Mouse (Mus musculus) lung, postnatal 0 days (tissue): ENCODE results near the gene Slc25a19. TPM values are rescaled to one million over a fixed set of nuclear protein-coding genes. Genes with fewer than 3 reads are reported as not detected.
"Not testable (repeated sequence)": the region's sequence is repeated elsewhere in the genome, so short reads cannot be mapped to it uniquely, and the experiment has no call there.

Experiments used
- ATAC-seq: fragments of 200-750 bp; cut with Nextera tagmentation; 2 replicates; pipeline ENCODE4 v1.8.0; 2017; ENCODE audit warnings: moderate library complexity
- DNase-seq: peaks from one replicate; pipeline ENCODE4 v3.0.0-alpha.2; 2016; ENCODE audit warnings: low spot score
- H3K27ac ChIP-seq: fragments of 300-500 bp; sonication (generic); 2 replicates; pipeline ENCODE4 v1.5.1; 2014; ENCODE audit warnings: antibody characterized with exemption, mild to moderate bottlenecking, low read length, mixed read lengths
- H3K27me3 ChIP-seq: fragments of 300-500 bp; sonication (generic); replicated peaks from 2 replicates; pipeline ENCODE4 v1.6.1; 2014; ENCODE audit warnings: low read length, mixed read lengths; ENCODE audit not compliant: insufficient read depth
- H3K36me3 ChIP-seq: fragments of 300-500 bp; sonication (generic); 2 replicates; pipeline ENCODE4 v1.6.1; 2014; ENCODE audit warnings: low read length, mixed read lengths; ENCODE audit not compliant: insufficient read depth
- H3K4me1 ChIP-seq: fragments of 300-500 bp; sonication (generic); 2 replicates; pipeline ENCODE4 v1.6.1; 2014; ENCODE audit warnings: antibody characterized with exemption, low read depth, low read length, mixed read lengths; ENCODE audit not compliant: insufficient read depth
- H3K4me2 ChIP-seq: fragments of 300-500 bp; sonication (generic); replicated peaks from 2 replicates; pipeline ENCODE4 v1.6.1; 2014; ENCODE audit warnings: low read depth, mild to moderate bottlenecking, low read length, moderate library complexity, mixed read lengths
- H3K4me3 ChIP-seq: fragments of 300-500 bp; sonication (generic); 2 replicates; pipeline ENCODE4 v1.5.1; 2014; ENCODE audit warnings: low read depth, low read length
- H3K9ac ChIP-seq: fragments of 300-500 bp; sonication (generic); replicated peaks from 2 replicates; pipeline ENCODE4 v1.6.1; 2014; ENCODE audit warnings: low read depth, mild to moderate bottlenecking
- H3K9me3 ChIP-seq: fragments of 300-500 bp; sonication (generic); 2 replicates; pipeline ENCODE4 v1.6.1; 2016; ENCODE audit warnings: low read length, mixed read lengths
- CTCF ChIP-seq: IDR thresholded peaks from 2 replicates; pipeline ENCODE4 v1.5.1; 2016; ENCODE audit warnings: antibody characterized with exemption, mild to moderate bottlenecking
- EP300 ChIP-seq: IDR thresholded peaks from 2 replicates; pipeline ENCODE4 v1.6.1; 2016; ENCODE audit warnings: antibody characterized with exemption, mild to moderate bottlenecking, control low read depth
- WGBS: fragments of 180-500 bp; shearing (Covaris S2); extraction: QIAGEN DNeasy Blood & Tissue Kit; methylation state at CpG from one replicate; pipeline ENCODE4 v1.1.7; 2014; 5-methylcytosine and 5-hydroxymethylcytosine counted together
- polyA plus RNA-seq: library from polyadenylated mRNA; unstranded; fragments of >200 nt; fragmentation: Nextera tagmentation; extraction: Ambion mirVana; gene quantifications from 2 replicates; pipeline ENCODE4 v1.2.1, GENCODE M21; 2015

Gene Slc25a19
- polyA plus RNA-seq, 1 experiment from 2014 or later, result 18.9 TPM

DNA sequence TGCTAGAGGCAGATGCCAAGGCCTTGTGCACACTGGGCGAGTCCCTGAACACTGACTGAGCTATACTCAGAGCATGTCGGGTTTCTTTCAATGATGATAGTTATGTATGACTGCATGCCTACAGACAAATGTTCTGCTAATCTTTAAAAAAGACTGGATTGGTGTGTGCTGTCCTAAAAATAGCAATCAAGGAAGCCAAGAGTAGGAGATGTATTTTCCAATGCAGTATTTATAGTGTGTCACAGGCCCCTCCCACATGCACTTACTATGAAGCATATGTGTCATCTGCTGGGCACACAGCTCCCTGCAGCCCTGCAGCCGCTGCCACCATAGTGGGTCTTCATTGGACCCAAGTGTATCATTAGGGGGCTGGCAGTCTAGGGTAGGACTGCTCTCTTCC lies 25.1 kb upstream of the Slc25a19 start:
- no peak overlapping the region for H3K27ac ChIP-seq
- whole genome bisulfite sequencing, result 80% methylated on average over 3 of the region's 3 CpGs

DNA sequence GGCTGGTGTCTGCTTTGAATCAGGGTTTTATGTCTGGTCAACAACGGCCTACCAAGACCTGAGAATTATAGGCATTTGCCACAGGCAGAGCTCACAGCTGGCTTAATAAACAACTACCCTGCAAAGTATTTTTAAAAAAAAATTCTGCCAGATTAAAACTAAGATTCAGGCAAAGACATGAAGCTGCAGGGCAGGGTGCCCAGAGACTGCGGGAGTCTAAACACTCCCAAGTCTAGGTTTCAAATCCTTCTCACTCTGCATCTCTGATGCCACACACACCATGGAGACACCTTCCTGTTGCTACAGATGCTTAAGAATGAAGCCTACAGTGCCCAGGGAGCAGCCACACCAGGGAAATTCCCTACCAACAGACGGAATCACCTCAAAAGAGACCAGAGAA lies 23.6 kb upstream of the Slc25a19 start:
- no peak overlapping the region for H3K9ac ChIP-seq
- H3K4me3 ChIP-seq, result no peak overlapping the region
- WGBS, result 86% methylated on average over 3 of the region's 3 CpGs
- no peak for DNase-seq
- no peaks in the 10 kb centered on the region for H3K27me3 ChIP-seq
- no peaks in the 10 kb centered on the region for H3K4me1 ChIP-seq
- H3K9me3 ChIP-seq, result no peaks in the 10 kb centered on the region
- ATAC-seq, result no peak
- no peaks in the 10 kb centered on the region; the same call in none of the 2 replicates for H3K36me3 ChIP-seq
- no peak for TF ChIP-seq CTCF
- no peak for TF ChIP-seq EP300
- no peak overlapping the region for H3K4me2 ChIP-seq
- no peak overlapping the region for H3K27ac ChIP-seq

More for the DNA sequence above, 25.1 kb upstream of the Slc25a19 start:
- H3K4me1 ChIP-seq, result no peaks in the 10 kb centered on the region
- no peak overlapping the region for H3K4me2 ChIP-seq
- no peak overlapping the region for H3K9ac ChIP-seq
- H3K36me3 ChIP-seq, result no peaks in the 10 kb centered on the region; the same call in 1 of the 2 replicates
- ATAC-seq (no peak), DNase-seq (no peak)
- H3K9me3 ChIP-seq, result no peaks in the 10 kb centered on the region
- H3K27me3 ChIP-seq, result no peaks in the 10 kb centered on the region
- TF ChIP-seq CTCF, result no peak
- no peak for TF ChIP-seq EP300
- H3K4me3 ChIP-seq, result no peak overlapping the region

DNA sequence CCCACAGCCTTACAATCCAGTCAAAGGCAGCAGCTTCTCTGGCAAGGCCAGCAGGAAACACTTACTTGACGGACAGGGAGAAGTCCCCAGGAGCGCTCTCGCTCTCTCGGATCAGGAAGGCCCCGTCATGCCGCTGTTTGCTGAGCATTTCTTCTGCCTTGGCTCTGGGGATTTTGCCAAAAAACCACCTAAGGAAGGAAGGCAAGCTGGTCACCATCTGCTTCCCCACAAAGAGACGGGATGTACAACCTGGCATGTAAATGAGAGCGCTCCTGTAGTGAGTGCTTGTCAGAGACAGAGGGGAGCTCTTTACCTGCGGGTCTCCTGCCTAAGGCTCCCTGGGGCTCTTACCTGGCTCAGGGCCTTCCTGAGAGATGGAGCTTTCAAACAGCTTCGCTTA lies 21.6 kb upstream of the Slc25a19 start:
- ATAC-seq (no peak), DNase-seq (no peak)
- H3K4me3 ChIP-seq, result no peak overlapping the region
- H3K9ac ChIP-seq, result no peak overlapping the region
- H3K27ac ChIP-seq, result no peak overlapping the region
- no peak for TF ChIP-seq EP300
- no peak for TF ChIP-seq CTCF
- H3K27me3 ChIP-seq, result no peaks in the 10 kb centered on the region
- H3K9me3 ChIP-seq, result no peaks in the 10 kb centered on the region
- 52% methylated on average over 10 of the region's 10 CpGs for WGBS
- H3K4me1 ChIP-seq, result no peaks in the 10 kb centered on the region
- H3K36me3 ChIP-seq, result no peaks in the 10 kb centered on the region; the same call in none of the 2 replicates
- H3K4me2 ChIP-seq, result no peak overlapping the region

DNA sequence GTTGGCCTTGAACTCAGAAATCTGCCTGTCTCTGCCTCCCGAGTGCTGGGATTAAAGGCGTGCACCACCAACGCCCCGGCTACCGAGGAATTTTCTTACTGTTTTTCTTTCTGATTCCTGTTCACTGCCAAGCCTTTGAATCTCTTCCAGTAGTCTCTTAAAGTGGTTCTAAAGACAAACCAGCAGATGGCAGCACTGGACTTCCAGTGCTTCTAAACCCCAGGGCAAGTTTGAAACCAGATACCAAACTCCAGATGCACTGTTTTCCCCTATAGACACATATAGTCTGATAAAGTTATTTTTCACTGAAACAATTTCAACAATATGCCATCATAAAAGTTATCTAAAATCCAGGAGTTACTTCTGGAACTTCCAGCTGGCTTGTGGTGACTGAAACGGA lies 19.4 kb upstream of the Slc25a19 start:
- 39% methylated on average over 6 of the region's 6 CpGs for WGBS
- DNase-seq, result peak; percentile 91
- H3K4me3 ChIP-seq, result no peak overlapping the region
- no peaks in the 10 kb centered on the region for H3K9me3 ChIP-seq
- H3K9ac ChIP-seq, result no peak overlapping the region
- no peak overlapping the region for H3K27ac ChIP-seq
- H3K4me2 ChIP-seq, result no peak overlapping the region
- no peaks in the 10 kb centered on the region; the same call in 1 of the 2 replicates for H3K36me3 ChIP-seq
- peak; percentile 83 for TF ChIP-seq CTCF
- TF ChIP-seq EP300, result no peak
- ATAC-seq, result no peak
- H3K27me3 ChIP-seq, result no peaks in the 10 kb centered on the region
- no peaks in the 10 kb centered on the region for H3K4me1 ChIP-seq

DNA sequence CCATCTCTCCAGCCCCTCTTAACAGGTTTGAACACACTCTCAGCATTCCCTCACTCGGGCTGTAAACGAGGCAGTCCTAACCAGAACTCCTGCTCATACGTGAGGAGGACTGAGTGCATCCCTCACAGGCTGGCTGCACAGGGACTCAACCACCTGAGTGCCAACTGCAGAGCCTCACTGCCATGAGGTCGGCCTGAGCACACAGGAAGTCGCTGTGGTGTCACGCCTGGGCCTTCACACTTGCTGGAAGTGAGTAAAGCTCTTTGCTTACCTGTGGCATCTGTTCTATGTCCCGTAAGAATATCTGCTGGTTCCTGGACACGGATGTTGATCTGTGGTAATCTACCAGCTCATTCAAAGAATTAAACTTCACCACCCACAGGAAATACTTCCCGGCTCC lies 18.3 kb upstream of the Slc25a19 start:
- Histone ChIP-seq H3K36me3 (no peaks in the 10 kb centered on the region; the same call in 1 of the 2 replicates), H3K27ac (no peak overlapping the region), H3K9me3 (no peaks in the 10 kb centered on the region), H3K9ac (no peak overlapping the region), H3K4me3 (no peak overlapping the region), H3K4me1 (no peaks in the 10 kb centered on the region), H3K4me2 (no peak overlapping the region), H3K27me3 (no peaks in the 10 kb centered on the region)
- no peak for DNase-seq
- 87% methylated on average over 9 of the region's 9 CpGs for WGBS
- TF ChIP-seq CTCF (no peak), EP300 (no peak)
- ATAC-seq, result no peak

DNA sequence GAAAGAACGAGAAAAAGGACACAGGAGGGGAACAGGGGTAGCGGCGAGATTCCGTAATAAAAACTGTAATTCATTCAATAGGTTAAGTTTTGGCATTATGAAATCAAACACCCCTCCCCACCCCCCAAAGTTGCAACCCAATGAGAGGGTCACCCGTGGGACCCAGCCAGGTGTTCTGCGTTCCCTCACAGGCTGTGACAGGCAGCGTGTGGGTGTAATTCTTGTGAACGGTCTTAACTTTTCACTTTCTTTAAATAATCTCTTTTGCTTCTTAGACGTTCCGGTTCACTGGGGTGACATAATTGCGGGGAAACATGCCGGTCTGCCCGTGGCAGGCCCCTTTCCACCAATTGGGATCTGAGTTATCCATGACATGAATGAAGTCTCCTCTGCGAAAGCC lies 17.4 kb upstream of the Slc25a19 start:
- 0 out of 2 replicates have a peak, but pooled peaks have one; percentile 34 for ATAC-seq
- not testable (repeated sequence) for H3K4me1 ChIP-seq, H3K9me3 ChIP-seq, H3K4me3 ChIP-seq, H3K36me3 ChIP-seq, H3K4me2 ChIP-seq, H3K27me3 ChIP-seq, H3K27ac ChIP-seq, H3K9ac ChIP-seq, DNase-seq
- 65% methylated on average over 14 of the region's 14 CpGs for WGBS

DNA sequence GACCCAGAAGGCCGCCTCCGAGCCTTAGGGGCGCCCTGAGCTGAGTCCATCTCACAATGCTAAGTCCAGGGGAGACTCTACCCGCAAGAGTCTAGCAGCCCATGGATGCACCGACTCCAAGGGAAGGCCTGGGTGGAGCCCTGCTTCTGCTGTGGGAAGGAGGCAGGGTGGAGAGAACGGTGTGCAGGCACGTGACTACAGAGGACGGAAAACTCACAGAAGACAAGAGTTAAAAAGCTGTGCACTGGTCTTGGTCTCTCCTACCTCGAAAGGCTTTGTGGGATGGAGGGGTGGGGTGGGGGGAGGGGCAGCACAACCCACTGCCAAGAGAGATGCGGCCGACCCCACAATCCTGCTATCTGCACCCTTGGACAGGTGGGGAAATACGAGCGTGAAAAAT lies 16.2 kb upstream of the Slc25a19 start:
- no peak for ATAC-seq
- H3K36me3 ChIP-seq, result no peaks in the 10 kb centered on the region; the same call in 1 of the 2 replicates

More for the DNA sequence above, 16.2 kb upstream of the Slc25a19 start:
- no peaks in the 10 kb centered on the region for H3K4me1 ChIP-seq
- TF ChIP-seq CTCF (no peak), EP300 (no peak)
- no peak for DNase-seq
- 90% methylated on average over 13 of the region's 13 CpGs for WGBS
- H3K9me3 ChIP-seq, result no peaks in the 10 kb centered on the region
- no peak overlapping the region for H3K9ac ChIP-seq
- no peak overlapping the region for H3K27ac ChIP-seq
- no peak overlapping the region for H3K4me3 ChIP-seq
- no peaks in the 10 kb centered on the region for H3K27me3 ChIP-seq
- no peak overlapping the region for H3K4me2 ChIP-seq
